14 mouse cellular contexts compared by ENCODE assay signal in the genomic region with DNA sequence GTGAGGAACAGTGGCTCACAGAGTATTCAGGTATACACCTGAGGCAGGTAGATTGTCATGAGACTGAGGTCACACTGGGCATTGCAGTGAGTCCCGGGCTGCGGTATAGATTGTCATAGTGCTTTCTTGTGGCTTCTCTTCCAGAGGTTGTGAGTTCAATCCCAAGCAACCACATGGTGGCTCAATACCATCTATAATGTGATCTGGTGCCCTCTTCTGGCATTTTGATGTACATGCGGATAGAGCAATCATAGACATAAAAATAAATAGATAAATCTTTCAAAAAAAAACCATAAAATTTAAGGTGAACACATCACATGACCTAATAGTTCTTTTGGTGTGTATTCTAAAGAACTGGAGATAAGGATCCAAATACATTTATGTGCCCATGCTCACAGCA.
DNase-seq lines count a peak whose midpoint lies in the region; ATAC-seq and TF ChIP-seq lines count a peak whose summit lies in the region.
"Had no signal": no experiment of that assay in that cellular context is flagged by ENCODE, and none has a peak within 500 bp of the region (broad histone marks: within the 10 kb centered on the region; RNA-seq: fewer than 3 reads in every experiment).

No protein-coding gene starts in this region.

- no peak overlapping the region for H3K9ac ChIP-seq in liver, embryonic 14.5 days (replicated peaks)
- H3K9ac ChIP-seq: liver, embryonic 15.5 days had no signal

- intact Hi-C loops in gastrocnemius, adult 2 months (cut with DNase I) = no loop called here

- no peak overlapping the region for H3K4me2 ChIP-seq in liver, embryonic 14.5 days (ENCODE audit: low read depth)
- H3K4me2 ChIP-seq: liver, embryonic 15.5 days had no signal

- ATAC-seq in liver, embryonic 14.5 days (ENCODE audit: insufficient read depth) = no peak
- peak; percentile 63 for ATAC-seq in granulocyte monocyte progenitor cell, adult 5-6 weeks (replicated peaks; ENCODE audit: poor library complexity, severe bottlenecking)

- H3K27ac ChIP-seq in gastrocnemius, adult 2 months = no peak overlapping the region
- H3K27ac ChIP-seq in liver, embryonic 14.5 days = no peak overlapping the region
- H3K27ac ChIP-seq: liver, embryonic 15.5 days had no signal

- H3K36me3 ChIP-seq in liver, embryonic 14.5 days (replicated peaks; ENCODE audit: control insufficient read depth, insufficient read depth, low read depth) = no peaks in the 10 kb centered on the region
- H3K36me3 ChIP-seq: liver, embryonic 15.5 days had no signal

- no peaks in the 10 kb centered on the region for H3K27me3 ChIP-seq in liver, embryonic 14.5 days (ENCODE audit: control insufficient read depth, insufficient read depth, low read length)
- H3K27me3 ChIP-seq: liver, embryonic 15.5 days; megakaryocyte, embryonic 14.5 days had no signal

- peak; percentile 49 for TF ChIP-seq CTCF in gastrocnemius, adult 2 months (IDR thresholded peaks at IDR 0.05)
- TF ChIP-seq CTCF in liver, embryonic 14.5 days (IDR thresholded peaks at IDR 0.05; ENCODE audit: low read depth) = peak; percentile 35; the same call in 1 of the 2 replicates

- no peak for DNase-seq in gastrocnemius, adult 2 months
- DNase-seq in gastrocnemius, postnatal 25 days = no peak
- DNase-seq in liver, embryonic 14.5 days (ENCODE audit: low read depth in 3 of 3, low spot score in 3 of 3) = no peak
- DNase-seq in liver = no peak
- peak; percentile 50 for DNase-seq in ES-CJ7 (ENCODE audit: low read depth, low spot score)
- no peak for DNase-seq in urinary bladder, postnatal 4 days (ENCODE audit: low spot score in 2 of 2)
- DNase-seq in urinary bladder, postnatal 36 days (ENCODE audit: low spot score in 2 of 2) = no peak
- DNase-seq: cerebellum, postnatal 14 days; heart, postnatal 36 days; kidney, adult 18-20 months; thymus, postnatal 4 days had no signal

- H3K4me1 ChIP-seq in liver, embryonic 14.5 days (replicated peaks; ENCODE audit: control insufficient read depth in 2 of 2, insufficient read depth in 2 of 2, low read length in 1 of 2) = no peaks in the 10 kb centered on the region
- H3K4me1 ChIP-seq: liver, embryonic 15.5 days; megakaryocyte, embryonic 14.5 days had no signal

- WGBS in liver, embryonic 14.5 days (ENCODE audit: insufficient replicate concordance) = 74% methylated on average over 3 of the region's 3 CpGs

- H3K4me3 ChIP-seq in gastrocnemius, adult 2 months = no peak overlapping the region
- no peak overlapping the region for H3K4me3 ChIP-seq in liver, embryonic 14.5 days (ENCODE audit: insufficient read depth in 1 of 2, low read depth in 2 of 2, low read length in 2 of 2)
- H3K4me3 ChIP-seq: liver, embryonic 15.5 days; megakaryocyte, embryonic 14.5 days had no signal

- no peaks in the 10 kb centered on the region for H3K9me3 ChIP-seq in liver, embryonic 14.5 days (ENCODE audit: control insufficient read depth, low read length)
- H3K9me3 ChIP-seq: liver, embryonic 15.5 days had no signal

- TF ChIP-seq EP300 in liver, embryonic 14.5 days (IDR thresholded peaks at IDR 0.05; ENCODE audit: low read depth) = no peak
